In the genomic region with DNA sequence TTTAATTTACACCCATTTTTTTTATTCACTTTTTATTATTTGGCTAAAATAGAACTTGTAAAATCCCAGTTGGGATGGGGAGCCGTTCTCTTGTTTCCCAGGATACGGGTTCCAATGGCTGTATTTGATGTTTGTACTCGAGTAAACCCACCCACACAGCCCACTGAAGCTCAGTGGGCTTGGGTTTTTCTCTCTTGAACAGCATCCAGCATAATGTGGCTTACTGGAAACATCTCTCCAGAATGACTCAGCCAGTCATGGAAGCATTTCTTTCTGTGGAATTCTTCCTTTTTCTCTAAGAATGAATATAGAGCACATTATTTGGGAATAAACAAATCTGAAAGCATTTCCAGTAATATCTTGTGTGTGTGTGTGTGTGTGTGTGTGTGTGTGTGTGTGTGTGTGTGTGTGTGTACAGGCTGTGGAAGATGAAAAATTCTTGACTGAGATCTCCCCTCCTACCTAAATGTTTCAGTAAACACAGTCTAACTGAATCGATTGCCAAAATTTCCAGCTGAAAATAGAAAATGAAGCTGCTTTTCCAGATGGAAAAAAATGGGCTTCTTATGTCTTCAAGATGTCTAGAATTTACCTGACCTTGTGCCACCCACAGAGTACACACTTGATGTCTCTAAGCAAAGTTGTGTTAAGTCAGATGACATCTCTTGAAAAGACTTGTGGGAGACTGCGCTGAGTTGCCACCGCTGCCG, we compare ENCODE assay signal across 19 mouse cellular contexts.
DNase-seq lines count a peak whose midpoint lies in the region; ATAC-seq and TF ChIP-seq lines count a peak whose summit lies in the region.
"Had no signal": no experiment of that assay in that cellular context is flagged by ENCODE, and none has a peak within 500 bp of the region (broad histone marks: within the 10 kb centered on the region; RNA-seq: fewer than 3 reads in every experiment).

No protein-coding gene starts in this region.

- H3K27ac ChIP-seq in heart, embryonic 11.5 days (ENCODE audit: low read depth, low read length) = no peak overlapping the region
- peak overlapping the region; percentile 79 for H3K27ac ChIP-seq in lung, embryonic 15.5 days
- peak overlapping the region; percentile 37 for H3K27ac ChIP-seq in small intestine, adult 2 months (ENCODE audit: insufficient read depth, low read depth, low read length)
- H3K27ac ChIP-seq in hindbrain, postnatal 0 days = no peak overlapping the region
- H3K27ac ChIP-seq: hindbrain, embryonic 15.5 days; layer of hippocampus, adult 2 months; liver, embryonic 13.5 days had no signal

- peak; percentile 37 for DNase-seq in heart, adult 11 months
- no peak for DNase-seq in lung, postnatal 10 days
- DNase-seq in adipocyte (ENCODE audit: low spot score) = peak; percentile 30
- no peak for DNase-seq in hindbrain, postnatal 0 days (ENCODE audit: low spot score)
- no peak for DNase-seq in urinary bladder, postnatal 14 days (ENCODE audit: low spot score)
- DNase-seq: adrenal gland, postnatal 36 days; cerebellum, adult 9-11 months; embryo, embryonic 11 days; gastrocnemius, postnatal 10 days; kidney, adult 9 months; liver, embryonic 13.5 days; midbrain, embryonic 14.5 days; right cerebral cortex, postnatal 4 days; thymus, postnatal 14 days had no signal

- TF ChIP-seq POLR2A in small intestine, adult 2 months (IDR thresholded peaks at IDR 0.05; ENCODE audit: low read depth, low read length) = no peak

- no peak overlapping the region for H3K9ac ChIP-seq in heart, embryonic 11.5 days (ENCODE audit: low read depth, low read length)
- H3K9ac ChIP-seq in lung, embryonic 15.5 days = no peak overlapping the region
- H3K9ac ChIP-seq in hindbrain, postnatal 0 days (replicated peaks; ENCODE audit: low read length) = no peak overlapping the region
- H3K9ac ChIP-seq: hindbrain, embryonic 15.5 days; liver, embryonic 13.5 days had no signal

- no peak overlapping the region for H3K4me2 ChIP-seq in heart, embryonic 11.5 days
- no peak overlapping the region for H3K4me2 ChIP-seq in lung, embryonic 15.5 days
- H3K4me2 ChIP-seq in hindbrain, postnatal 0 days (ENCODE audit: low read depth, low read length) = no peak overlapping the region
- H3K4me2 ChIP-seq: hindbrain, embryonic 15.5 days; liver, embryonic 13.5 days had no signal

- H3K4me1 ChIP-seq in heart, embryonic 11.5 days (ENCODE audit: control insufficient read depth, insufficient read depth, low read length) = peaks cover 10% of the 10 kb centered on the region
- peaks cover 29% of the 10 kb centered on the region for H3K4me1 ChIP-seq in lung, embryonic 15.5 days
- peaks cover 2% of the 10 kb centered on the region; the same call in 1 of the 2 replicates for H3K4me1 ChIP-seq in small intestine, adult 2 months (ENCODE audit: control insufficient read depth, insufficient read depth, insufficient read length, low read length)
- H3K4me1 ChIP-seq in hindbrain, postnatal 0 days (ENCODE audit: insufficient read depth, low read length) = peaks cover 4% of the 10 kb centered on the region; the same call in 1 of the 2 replicates
- H3K4me1 ChIP-seq: hindbrain, embryonic 15.5 days had no signal

- H3K4me3 ChIP-seq in heart, embryonic 11.5 days (ENCODE audit: low read depth, low read length) = no peak overlapping the region
- no peak overlapping the region for H3K4me3 ChIP-seq in lung, embryonic 15.5 days
- H3K4me3 ChIP-seq in small intestine, adult 2 months (ENCODE audit: low read depth, low read length) = no peak overlapping the region
- H3K4me3 ChIP-seq in hindbrain, postnatal 0 days (ENCODE audit: low read length) = no peak overlapping the region
- H3K4me3 ChIP-seq: hindbrain, embryonic 15.5 days; layer of hippocampus, adult 2 months; liver, embryonic 13.5 days had no signal

- 87% methylated on average over 7 of the region's 7 CpGs for WGBS in heart, embryonic 11.5 days (ENCODE audit: insufficient replicate concordance)
- WGBS in lung, embryonic 15.5 days = 65% methylated on average over 7 of the region's 7 CpGs
- 83% methylated on average over 7 of the region's 7 CpGs for WGBS in small intestine, adult 2 months
- WGBS in hindbrain, postnatal 0 days = 79% methylated on average over 7 of the region's 7 CpGs

- no peaks in the 10 kb centered on the region for H3K9me3 ChIP-seq in heart, embryonic 11.5 days (replicated peaks; ENCODE audit: control insufficient read depth, low read length)
- H3K9me3 ChIP-seq in lung, embryonic 15.5 days = no peaks in the 10 kb centered on the region
- no peaks in the 10 kb centered on the region for H3K9me3 ChIP-seq in hindbrain, postnatal 0 days (ENCODE audit: low read length)
- H3K9me3 ChIP-seq: hindbrain, embryonic 15.5 days; liver, embryonic 13.5 days had no signal

- ATAC-seq in heart, embryonic 11.5 days (replicated peaks; ENCODE audit: insufficient number of reproducible peaks, low FRiP score, low TSS enrichment) = no peak
- ATAC-seq in lung, embryonic 15.5 days (ENCODE audit: borderline replicate concordance, extremely low read depth, low FRiP score, low TSS enrichment) = no peak
- ATAC-seq in hindbrain, postnatal 0 days = no peak

- H3K27me3 ChIP-seq in heart, embryonic 11.5 days (ENCODE audit: control insufficient read depth, insufficient read depth, low read length) = no peaks in the 10 kb centered on the region
- no peaks in the 10 kb centered on the region for H3K27me3 ChIP-seq in lung, embryonic 15.5 days
- H3K27me3 ChIP-seq in small intestine, adult 2 months (ENCODE audit: control insufficient read depth, insufficient read depth, low read length) = no peaks in the 10 kb centered on the region
- no peaks in the 10 kb centered on the region for H3K27me3 ChIP-seq in hindbrain, postnatal 0 days (ENCODE audit: insufficient read depth, low read length)
- H3K27me3 ChIP-seq: hindbrain, embryonic 15.5 days; liver, embryonic 13.5 days had no signal

- TF ChIP-seq CTCF in small intestine, adult 2 months (IDR thresholded peaks at IDR 0.05; ENCODE audit: extremely low read depth, insufficient read length, insufficient replicate concordance, low read depth, low read length) = no peak
- TF ChIP-seq CTCF in hindbrain, postnatal 0 days (IDR thresholded peaks at IDR 0.05; ENCODE audit: low read depth) = no peak

- no peaks in the 10 kb centered on the region for H3K36me3 ChIP-seq in heart, embryonic 11.5 days (ENCODE audit: control insufficient read depth, insufficient read depth, low read length)
- no peaks in the 10 kb centered on the region for H3K36me3 ChIP-seq in lung, embryonic 15.5 days
- H3K36me3 ChIP-seq in small intestine, adult 2 months (ENCODE audit: control insufficient read depth, insufficient read depth, low read length) = no peaks in the 10 kb centered on the region
- no peaks in the 10 kb centered on the region for H3K36me3 ChIP-seq in hindbrain, postnatal 0 days (ENCODE audit: insufficient read depth, low read length)
- H3K36me3 ChIP-seq: hindbrain, embryonic 15.5 days; liver, embryonic 13.5 days had no signal

Comparison
In these comparisons a context has a peak if more than half of its experiments do, and no peak if none do; other contexts are left out.
1. DNase-seq: peak in heart, adult 11 months (single experiment) and adipocyte (single experiment); none in lung, postnatal 10 days (single experiment), hindbrain, postnatal 0 days (single experiment) and urinary bladder, postnatal 14 days (single experiment).
2. H3K27ac ChIP-seq: peak in lung, embryonic 15.5 days (single experiment) and small intestine, adult 2 months (single experiment); none in heart, embryonic 11.5 days (single experiment) and hindbrain, postnatal 0 days (single experiment).